Mouse (Mus musculus): ENCODE results near the gene Paxx.

DNA sequence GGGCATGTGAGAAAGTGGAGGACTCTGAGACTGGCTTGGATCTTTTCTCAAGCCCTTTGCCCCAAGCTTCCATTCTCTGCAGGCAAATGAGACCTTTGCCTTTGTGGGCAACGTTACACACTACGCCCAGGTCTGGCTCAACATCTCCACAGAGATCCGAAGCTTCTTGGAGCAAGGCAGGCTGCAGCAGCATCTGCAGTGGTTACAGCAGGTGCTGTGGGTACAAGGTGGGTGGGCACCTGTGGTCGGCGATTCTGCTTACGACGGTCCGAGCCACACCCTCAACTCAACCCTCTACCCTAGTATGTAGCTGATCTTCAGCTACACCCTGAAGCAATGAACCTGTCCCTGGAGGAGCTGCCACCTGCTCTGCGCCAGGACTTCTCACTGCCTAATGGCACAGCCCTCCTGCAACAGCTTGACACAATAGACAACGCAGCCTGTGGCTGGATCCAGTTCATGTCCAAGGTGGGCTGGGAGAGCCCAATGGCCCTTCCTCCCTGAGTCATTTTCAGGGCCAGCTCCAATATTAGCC, 24.5 kb downstream of the Paxx start:
- TF ChIP-seq POLR2A (IDR thresholded peaks at IDR 0.05; ENCODE audit: low read depth, low read length) (no peak), CTCF (conservative IDR thresholded peaks at IDR 0.05; ENCODE audit: insufficient read depth, insufficient read length, low read depth, low read length) (no peak)
